Mouse (Mus musculus) bone marrow macrophage, adult 2 months (primary cell): ENCODE results near the gene Gm29609.

ENCODE experiments used
- CTCF ChIP-seq: IDR thresholded peaks from 2 replicates; pipeline ENCODE4 v1.5.1; 2012; ENCODE audit warnings: low read depth, mild to moderate bottlenecking, low read length, moderate library complexity
- POLR2A ChIP-seq: IDR thresholded peaks from 2 replicates; pipeline ENCODE4 v1.6.1; 2012; ENCODE audit warnings: mild to moderate bottlenecking, low read depth, low read length, borderline replicate concordance

- TF ChIP-seq CTCF (no peak), POLR2A (no peak)
These were observed 17.2 kb downstream of the Gm29609 start for GRCm38 (mm10) chr5:31162462-31162861.
